Mouse (Mus musculus): ENCODE data around the gene Ambp.

Gene Ambp

DNA sequence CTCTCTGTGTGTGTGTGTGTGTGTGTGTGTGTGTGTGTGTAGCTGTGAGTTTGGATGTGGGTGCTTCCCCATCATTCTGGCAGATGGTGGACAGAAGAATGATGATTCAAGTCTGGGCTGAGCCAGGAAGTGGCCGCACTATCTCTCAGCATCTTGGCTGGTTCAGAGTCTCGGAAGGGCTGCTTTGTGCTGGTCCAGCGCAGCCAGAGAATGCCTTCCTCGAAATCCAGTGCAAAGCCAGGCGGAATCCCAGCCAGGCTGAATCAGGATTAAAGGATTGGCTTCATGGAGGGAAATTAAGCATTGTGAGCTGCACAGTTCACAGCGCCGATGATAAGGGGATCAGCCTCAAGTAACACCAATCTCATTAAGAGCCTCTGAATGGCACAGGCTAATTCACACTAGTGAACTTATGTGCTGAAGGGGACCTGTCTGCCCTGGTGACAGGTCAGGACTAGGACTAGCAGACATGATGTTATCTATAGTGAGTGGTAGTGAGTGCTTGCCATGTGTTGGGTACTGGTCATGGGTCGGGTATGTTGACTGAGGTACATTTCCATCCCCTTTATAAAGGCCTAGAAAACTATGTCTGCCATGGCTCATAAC, 29.6 kb downstream of the Ambp start:
- DNase-seq (ENCODE audit: extremely low read depth, insufficient read length, low spot score), result no peak

DNA sequence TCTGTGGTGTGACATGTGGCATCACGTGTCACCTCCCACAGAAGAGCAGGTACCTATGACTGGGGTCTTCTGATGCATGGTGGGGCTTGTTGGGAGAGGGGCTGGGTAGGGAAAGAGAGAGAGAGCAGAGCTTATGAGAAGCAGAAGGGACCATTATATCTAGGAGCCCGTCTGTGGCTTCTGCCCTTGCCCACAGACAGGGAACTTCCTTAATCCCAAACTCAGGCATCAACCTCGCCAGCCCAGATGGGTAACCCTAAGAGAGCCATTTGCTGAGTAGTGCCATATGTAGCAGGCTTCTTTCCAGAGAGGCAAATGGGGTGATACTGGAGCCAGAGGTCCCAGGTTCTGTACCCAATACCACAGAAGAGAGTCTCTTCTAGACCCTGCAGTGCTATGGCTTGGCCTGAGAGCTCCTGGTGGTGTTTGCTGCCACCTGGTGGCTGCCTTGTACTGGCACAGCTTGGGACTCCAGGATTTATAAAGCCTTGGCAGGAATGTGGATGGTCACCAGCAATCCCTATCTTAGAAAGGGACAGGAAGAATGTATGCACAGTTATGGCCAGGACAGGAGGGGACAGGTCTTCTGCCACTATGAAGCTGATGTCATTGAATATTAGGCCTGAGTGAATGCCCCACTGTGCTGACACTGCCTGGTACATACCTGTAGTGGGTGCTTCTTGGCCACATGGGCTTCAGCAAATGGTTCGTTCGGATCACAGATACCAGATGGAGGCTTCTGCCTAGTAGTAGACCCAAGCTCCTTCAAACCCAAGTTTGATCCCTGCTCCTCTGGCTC, 35.8 kb downstream of the Ambp start:
- no peak for DNase-seq (ENCODE audit: extremely low read depth, insufficient read length, low spot score)

GRCm38 (mm10) chr4:63105651-63106050, 48.9 kb downstream of the Ambp start:
- no peak for DNase-seq (ENCODE audit: extremely low read depth, insufficient read length, low spot score)

GRCm38 (mm10) chr4:63102025-63102424, 52.6 kb downstream of the Ambp start:
- no peak for DNase-seq (ENCODE audit: extremely low read depth, insufficient read length, low spot score)

GRCm38 (mm10) chr4:63100478-63100877, 54.1 kb downstream of the Ambp start:
- DNase-seq (ENCODE audit: extremely low read depth, insufficient read length, low spot score), result no peak

GRCm38 (mm10) chr4:63097603-63098002, 57.0 kb downstream of the Ambp start:
- DNase-seq (ENCODE audit: extremely low read depth, insufficient read length, low spot score), result no peak

Data from 3134 (cell line).